ENCODE assay signal across 17 mouse cellular contexts in the genomic region with DNA sequence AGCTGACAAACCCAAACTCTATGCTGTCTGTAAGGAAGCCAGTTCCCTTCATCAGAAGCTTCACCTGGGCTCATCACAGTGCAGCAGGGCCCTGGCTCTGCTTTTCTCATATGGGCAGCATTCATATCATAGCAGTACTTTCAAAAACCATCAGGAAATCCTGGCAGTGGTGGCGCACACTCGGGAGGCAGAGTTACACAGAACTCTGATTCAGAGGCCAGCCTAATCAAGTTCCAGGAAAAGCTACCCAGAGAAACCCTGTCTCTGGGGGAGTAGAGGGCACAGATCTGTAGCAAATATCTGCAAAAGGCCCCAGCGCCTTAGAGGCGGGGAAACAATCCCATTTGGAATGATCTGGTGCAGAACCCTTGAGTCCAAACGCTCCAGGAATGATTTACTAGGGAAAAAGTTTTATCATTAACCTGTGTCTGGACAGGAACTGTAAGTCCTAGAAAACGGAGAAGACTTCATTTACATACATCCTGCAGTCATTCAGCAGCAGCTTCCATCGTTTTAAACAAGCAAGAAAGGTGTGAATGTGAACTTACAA. TPM values are rescaled to one million over a fixed set of nuclear protein-coding genes. Genes with fewer than 3 reads are reported as not detected.
A peak's percentile ranks its signal among the peaks of the same experiment; 100 is the strongest.
DNase-seq lines count a peak whose midpoint lies in the region; ATAC-seq and TF ChIP-seq lines count a peak whose summit lies in the region.
"Had no signal": no experiment of that assay in that cellular context is flagged by ENCODE, and none has a peak within 500 bp of the region (broad histone marks: within the 10 kb centered on the region; RNA-seq: fewer than 3 reads in every experiment).

No protein-coding gene starts in this region.

- H3K4me3 ChIP-seq in intestine, postnatal 0 days (ENCODE audit: low read depth, low read length), result no peak overlapping the region
- H3K4me3 ChIP-seq in kidney, postnatal 0 days (replicated peaks; ENCODE audit: low read depth, low read length), result no peak overlapping the region
- no peak overlapping the region for H3K4me3 ChIP-seq in liver, embryonic 14.5 days (ENCODE audit: insufficient read depth in 1 of 2, low read depth in 2 of 2, low read length in 2 of 2)
- H3K4me3 ChIP-seq: embryonic facial prominence, embryonic 12.5 days; limb, embryonic 13.5 days; midbrain, embryonic 12.5 days had no signal

- peak overlapping the region; percentile 37 for H3K4me2 ChIP-seq in intestine, postnatal 0 days (replicated peaks; ENCODE audit: low read depth)
- no peak overlapping the region for H3K4me2 ChIP-seq in kidney, postnatal 0 days (ENCODE audit: low read length)
- H3K4me2 ChIP-seq in liver, embryonic 14.5 days (ENCODE audit: low read depth), result peak overlapping the region; percentile 28; the same call in 1 of the 2 replicates
- H3K4me2 ChIP-seq: embryonic facial prominence, embryonic 12.5 days; limb, embryonic 13.5 days; midbrain, embryonic 12.5 days had no signal

- ATAC-seq in intestine, postnatal 0 days, result no peak
- no peak for ATAC-seq in kidney, postnatal 0 days (replicated peaks; ENCODE audit: low FRiP score, low read depth)
- ATAC-seq in liver, embryonic 14.5 days (ENCODE audit: insufficient read depth), result no peak

- peaks cover 8% of the 10 kb centered on the region; the same call in 1 of the 2 replicates for H3K4me1 ChIP-seq in intestine, postnatal 0 days (replicated peaks; ENCODE audit: control insufficient read depth, insufficient read depth, low read length)
- peaks cover 10% of the 10 kb centered on the region for H3K4me1 ChIP-seq in kidney, postnatal 0 days (replicated peaks; ENCODE audit: insufficient read depth, low read length)
- H3K4me1 ChIP-seq in liver, embryonic 14.5 days (replicated peaks; ENCODE audit: control insufficient read depth in 2 of 2, insufficient read depth in 2 of 2, low read length in 1 of 2), result peaks cover 18 to 33% of the 10 kb centered on the region in 2 experiments

- peak; percentile 45 for DNase-seq in adrenal gland, adult 2 months
- DNase-seq in adrenal gland, adult 8-10 months, result no peak
- peak; percentile 29 for DNase-seq in kidney, postnatal 0 days (ENCODE audit: low spot score)
- no peak for DNase-seq in liver, embryonic 14.5 days (ENCODE audit: low read depth in 3 of 3, low spot score in 3 of 3)
- no peak for DNase-seq in urinary bladder, adult 18-20 months (ENCODE audit: low spot score in 2 of 2)
- DNase-seq in frontal cortex, adult 2 months (ENCODE audit: extremely low spot score in 1 of 2, low spot score in 1 of 2), result no peak
- DNase-seq in cerebellum, postnatal 14 days, result no peak
- DNase-seq: lung, postnatal 14 days; thymus, adult 2 months had no signal

- TF ChIP-seq CTCF in intestine, postnatal 0 days (IDR thresholded peaks at IDR 0.05; ENCODE audit: low read depth), result no peak
- no peak for TF ChIP-seq CTCF in kidney, postnatal 0 days (IDR thresholded peaks at IDR 0.05; ENCODE audit: low read depth)
- TF ChIP-seq CTCF in liver, embryonic 14.5 days (IDR thresholded peaks at IDR 0.05; ENCODE audit: low read depth), result no peak

- no peaks in the 10 kb centered on the region for H3K27me3 ChIP-seq in intestine, postnatal 0 days (replicated peaks; ENCODE audit: control insufficient read depth, insufficient read depth, low read length)
- no peaks in the 10 kb centered on the region for H3K27me3 ChIP-seq in kidney, postnatal 0 days (ENCODE audit: insufficient read depth, low read length)
- no peaks in the 10 kb centered on the region for H3K27me3 ChIP-seq in liver, embryonic 14.5 days (ENCODE audit: control insufficient read depth, insufficient read depth, low read length)
- H3K27me3 ChIP-seq: CH12.LX; embryonic facial prominence, embryonic 12.5 days; limb, embryonic 13.5 days; midbrain, embryonic 12.5 days had no signal

- H3K27ac ChIP-seq in intestine, postnatal 0 days (ENCODE audit: low read depth, low read length), result no peak overlapping the region
- peak overlapping the region; percentile 56; the same call in 1 of the 2 replicates for H3K27ac ChIP-seq in kidney, postnatal 0 days
- no peak overlapping the region for H3K27ac ChIP-seq in liver, embryonic 14.5 days
- H3K27ac ChIP-seq: embryonic facial prominence, embryonic 12.5 days; limb, embryonic 13.5 days; midbrain, embryonic 12.5 days had no signal

- H3K36me3 ChIP-seq in intestine, postnatal 0 days (ENCODE audit: control insufficient read depth, insufficient read depth), result no peaks in the 10 kb centered on the region
- H3K36me3 ChIP-seq in kidney, postnatal 0 days (ENCODE audit: insufficient read depth, low read length), result no peaks in the 10 kb centered on the region
- H3K36me3 ChIP-seq in liver, embryonic 14.5 days (replicated peaks; ENCODE audit: control insufficient read depth, insufficient read depth, low read depth), result no peaks in the 10 kb centered on the region
- H3K36me3 ChIP-seq: embryonic facial prominence, embryonic 12.5 days; midbrain, embryonic 12.5 days had no signal

- H3K9ac ChIP-seq in intestine, postnatal 0 days (ENCODE audit: low read depth, low read length), result no peak overlapping the region
- no peak overlapping the region for H3K9ac ChIP-seq in kidney, postnatal 0 days (ENCODE audit: low read depth, low read length)
- no peak overlapping the region for H3K9ac ChIP-seq in liver, embryonic 14.5 days (replicated peaks)
- H3K9ac ChIP-seq: embryonic facial prominence, embryonic 12.5 days; limb, embryonic 13.5 days; midbrain, embryonic 12.5 days had no signal

- 28% methylated on average over 7 of the region's 7 CpGs for WGBS in intestine, postnatal 0 days
- WGBS in kidney, postnatal 0 days, result 24% methylated on average over 7 of the region's 7 CpGs
- 34% methylated on average over 7 of the region's 7 CpGs for WGBS in liver, embryonic 14.5 days (ENCODE audit: insufficient replicate concordance)

- no peaks in the 10 kb centered on the region for H3K9me3 ChIP-seq in intestine, postnatal 0 days (ENCODE audit: control insufficient read depth)
- no peaks in the 10 kb centered on the region for H3K9me3 ChIP-seq in kidney, postnatal 0 days (replicated peaks; ENCODE audit: low read length)
- no peaks in the 10 kb centered on the region for H3K9me3 ChIP-seq in liver, embryonic 14.5 days (ENCODE audit: control insufficient read depth, low read length)
- H3K9me3 ChIP-seq: embryonic facial prominence, embryonic 12.5 days; limb, embryonic 13.5 days; midbrain, embryonic 12.5 days had no signal

- TF ChIP-seq EP300 in liver, embryonic 14.5 days (IDR thresholded peaks at IDR 0.05; ENCODE audit: low read depth), result no peak

RNA-seq across cellular contexts. Expression of gene Bnip3, which starts 5.4 kb away (rescaled TPM):
- 100 to 1,000 TPM; 220 to 303 TPM for total RNA-seq in adrenal gland, adult 2 months (2021)
- polyA plus RNA-seq in adrenal gland, adult 2 months (2012; rRNA removed), result 107 and 126 TPM in 2 replicates
- total RNA-seq in adrenal gland, adult 8-10 months (2022), result 100 to 1,000 TPM; 109 to 258 (median 200) TPM
- 71.8 and 73.0 TPM in 2 replicates for polyA plus RNA-seq in intestine, postnatal 0 days (2015; fragmentation: Nextera tagmentation; extraction: Ambion mirVana)
- 125 and 129 TPM in 2 replicates for polyA plus RNA-seq in kidney, postnatal 0 days (2015; fragmentation: Nextera tagmentation; extraction: Ambion mirVana)
- 15.0 and 18.7 TPM in 2 replicates for polyA plus RNA-seq in liver, embryonic 14.5 days (2012; rRNA removed)
- polyA plus RNA-seq in liver, embryonic 14.5 days (2014; fragmentation: Nextera tagmentation; extraction: Ambion mirVana), result 63.0 and 77.1 TPM in 2 replicates
- 81.0 and 86.7 TPM in 2 replicates for polyA plus RNA-seq in frontal cortex, adult 2 months (2012; rRNA removed)

RNA-seq across cellular contexts. Expression of gene Jakmip3, which starts 36.6 kb away (rescaled TPM):
- total RNA-seq in adrenal gland, adult 2 months (2021), result 1 to 10 TPM; 5.2 to 7.3 TPM
- 3.4 and 6.9 TPM in 2 replicates for polyA plus RNA-seq in adrenal gland, adult 2 months (2012; rRNA removed)
- total RNA-seq in adrenal gland, adult 8-10 months (2022), result 10 to 100 TPM in 2 of 4 experiments, 1 to 10 TPM in 2; 4.4 to 13.1 (median 8.8) TPM
- polyA plus RNA-seq in intestine, postnatal 0 days (2015; fragmentation: Nextera tagmentation; extraction: Ambion mirVana), result 0.14 and 0.16 TPM in 2 replicates
- 0.05 TPM in 1 of 2 replicates, not detected in the other for polyA plus RNA-seq in kidney, postnatal 0 days (2015; fragmentation: Nextera tagmentation; extraction: Ambion mirVana)
- polyA plus RNA-seq in liver, embryonic 14.5 days (2012; rRNA removed), result 0.01 TPM in 1 of 2 replicates, not detected in the other
- polyA plus RNA-seq in liver, embryonic 14.5 days (2014; fragmentation: Nextera tagmentation; extraction: Ambion mirVana), result not detected in 2 replicates
- 41.0 and 43.0 TPM in 2 replicates for polyA plus RNA-seq in frontal cortex, adult 2 months (2012; rRNA removed)
- total RNA-seq: CH12.LX; common myeloid progenitor, adult 5-6 weeks; neutrophil, adult 5-6 weeks had no signal
- polyA plus RNA-seq: small intestine, adult 2 months had no signal

RNA-seq across cellular contexts. Expression of gene Mapk1ip1, which starts 57.9 kb away (rescaled TPM):
- total RNA-seq in adrenal gland, adult 2 months (2021), result 10 to 100 TPM; 19.9 to 30.5 TPM
- 70.2 and 70.3 TPM in 2 replicates for polyA plus RNA-seq in adrenal gland, adult 2 months (2012; rRNA removed)
- total RNA-seq in adrenal gland, adult 8-10 months (2022), result 10 to 100 TPM; 25.5 to 37.2 (median 30.7) TPM
- polyA plus RNA-seq in intestine, postnatal 0 days (2015; fragmentation: Nextera tagmentation; extraction: Ambion mirVana), result 10.5 and 11.7 TPM in 2 replicates
- 16.5 and 19.5 TPM in 2 replicates for polyA plus RNA-seq in kidney, postnatal 0 days (2015; fragmentation: Nextera tagmentation; extraction: Ambion mirVana)
- 6.3 and 7.0 TPM in 2 replicates for polyA plus RNA-seq in liver, embryonic 14.5 days (2012; rRNA removed)
- 1.9 and 2.3 TPM in 2 replicates for polyA plus RNA-seq in liver, embryonic 14.5 days (2014; fragmentation: Nextera tagmentation; extraction: Ambion mirVana)
- polyA plus RNA-seq in frontal cortex, adult 2 months (2012; rRNA removed), result 94.0 and 97.6 TPM in 2 replicates

RNA-seq across cellular contexts. Expression of gene Ppp2r2d, which starts 58.1 kb away (rescaled TPM):
- total RNA-seq in adrenal gland, adult 2 months (2021), result 10 to 100 TPM; 64.4 to 70.4 TPM
- polyA plus RNA-seq in adrenal gland, adult 2 months (2012; rRNA removed), result 19.0 and 19.4 TPM in 2 replicates
- total RNA-seq in adrenal gland, adult 8-10 months (2022), result 10 to 100 TPM; 66.1 to 76.0 (median 71.6) TPM
- 24.9 and 27.2 TPM in 2 replicates for polyA plus RNA-seq in intestine, postnatal 0 days (2015; fragmentation: Nextera tagmentation; extraction: Ambion mirVana)
- polyA plus RNA-seq in kidney, postnatal 0 days (2015; fragmentation: Nextera tagmentation; extraction: Ambion mirVana), result 32.1 and 33.2 TPM in 2 replicates
- polyA plus RNA-seq in liver, embryonic 14.5 days (2012; rRNA removed), result 9.2 and 13.9 TPM in 2 replicates
- polyA plus RNA-seq in liver, embryonic 14.5 days (2014; fragmentation: Nextera tagmentation; extraction: Ambion mirVana), result 14.2 and 18.3 TPM in 2 replicates
- polyA plus RNA-seq in frontal cortex, adult 2 months (2012; rRNA removed), result 62.3 and 64.9 TPM in 2 replicates

Comparison
In these comparisons a context has a peak if more than half of its experiments do, and no peak if none do; other contexts are left out.
1. DNase-seq: peak in adrenal gland, adult 2 months (single experiment) and kidney, postnatal 0 days (single experiment); none in adrenal gland, adult 8-10 months (single experiment), liver, embryonic 14.5 days (0 of 3), urinary bladder, adult 18-20 months (0 of 2), frontal cortex, adult 2 months (0 of 2) and cerebellum, postnatal 14 days (0 of 2).